ENCODE assay signal across 29 mouse cellular contexts in the genomic region with DNA sequence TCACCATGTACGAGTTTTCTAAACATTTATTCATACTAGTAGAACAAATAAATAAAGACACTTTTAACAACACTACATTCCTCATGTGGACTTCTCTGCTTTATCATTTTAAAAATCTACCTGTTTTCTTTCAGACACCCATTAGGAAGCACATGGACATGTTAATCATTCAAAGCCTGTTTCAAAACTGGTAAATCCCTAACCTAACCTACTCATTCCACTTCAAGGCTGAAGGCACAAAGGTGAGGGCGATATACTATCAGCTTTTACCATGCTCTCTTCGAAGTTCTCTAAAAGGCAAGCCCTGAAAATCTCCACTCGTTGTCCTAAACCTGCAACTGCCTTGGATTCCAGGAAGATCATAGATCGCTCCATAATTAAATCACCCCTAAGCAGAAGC. TPM values are rescaled to one million over a fixed set of nuclear protein-coding genes. Genes with fewer than 3 reads are reported as not detected.
"Had no signal": no experiment of that assay in that cellular context is flagged by ENCODE, and none has a peak within 500 bp of the region (broad histone marks: within the 10 kb centered on the region; RNA-seq: fewer than 3 reads in every experiment).

No protein-coding gene starts in this region.

- H3K4me2 ChIP-seq: heart, embryonic 11.5 days; heart, embryonic 13.5 days; heart, embryonic 15.5 days; hindbrain, embryonic 12.5 days; hindbrain, embryonic 14.5 days; intestine, embryonic 15.5 days; limb, embryonic 12.5 days; liver, embryonic 11.5 days; liver, embryonic 13.5 days; liver, embryonic 15.5 days had no signal

- H3K27me3 ChIP-seq: intestine, embryonic 15.5 days; liver, embryonic 13.5 days had no signal

- H3K4me1 ChIP-seq: heart, embryonic 13.5 days; heart, embryonic 15.5 days; hindbrain, embryonic 10.5 days; hindbrain, embryonic 12.5 days; intestine, embryonic 15.5 days; limb, embryonic 10.5 days; limb, embryonic 12.5 days; liver, embryonic 13.5 days; liver, embryonic 15.5 days had no signal

- H3K27ac ChIP-seq: heart, adult 2 months; heart, embryonic 13.5 days; heart, embryonic 15.5 days; hindbrain, embryonic 10.5 days; hindbrain, embryonic 12.5 days; hindbrain, embryonic 14.5 days; intestine, embryonic 15.5 days; kidney, postnatal 0 days; layer of hippocampus, adult 2 months; left cerebral cortex, adult 2 months; limb, embryonic 10.5 days; limb, embryonic 12.5 days; liver, embryonic 13.5 days; liver, embryonic 15.5 days had no signal

- DNase-seq: forebrain, postnatal 0 days; gastrocnemius, postnatal 14 days; gastrocnemius, postnatal 36 days; heart, adult 11 months; heart, adult 2 months; heart, postnatal 14 days; heart, postnatal 4 days; liver; liver, embryonic 13.5 days; liver, postnatal 0 days had no signal

- ATAC-seq: forebrain, postnatal 0 days; hindbrain, embryonic 16.5 days; inflammation-experienced regulatory T-cells, adult 6 months; intestine, embryonic 15.5 days; intestine, postnatal 0 days; liver, postnatal 0 days had no signal

- H3K4me3 ChIP-seq: heart, adult 2 months; heart, embryonic 13.5 days; heart, embryonic 15.5 days; hindbrain, embryonic 10.5 days; hindbrain, embryonic 12.5 days; intestine, embryonic 15.5 days; layer of hippocampus, adult 2 months; left cerebral cortex, adult 2 months; limb, embryonic 10.5 days; limb, embryonic 12.5 days; liver, embryonic 13.5 days; liver, embryonic 15.5 days had no signal

- H3K9me3 ChIP-seq: heart, embryonic 13.5 days; heart, embryonic 15.5 days; hindbrain, embryonic 10.5 days; hindbrain, embryonic 12.5 days; intestine, embryonic 15.5 days; limb, embryonic 10.5 days; limb, embryonic 12.5 days; liver, embryonic 13.5 days; liver, embryonic 15.5 days had no signal

- H3K36me3 ChIP-seq: heart, embryonic 13.5 days; heart, embryonic 15.5 days; hindbrain, embryonic 10.5 days; hindbrain, embryonic 12.5 days; intestine, embryonic 15.5 days; limb, embryonic 10.5 days; limb, embryonic 12.5 days; liver, embryonic 13.5 days; liver, embryonic 15.5 days had no signal

- H3K9ac ChIP-seq: forebrain, postnatal 0 days; heart, embryonic 13.5 days; heart, embryonic 15.5 days; hindbrain, embryonic 12.5 days; hindbrain, embryonic 14.5 days; intestine, embryonic 15.5 days; limb, embryonic 12.5 days; liver, embryonic 13.5 days; liver, embryonic 15.5 days; liver, postnatal 0 days had no signal

RNA-seq across cellular contexts. Expression of a gene that starts 8.2 kb away (rescaled TPM):
- polyA plus RNA-seq: forebrain, postnatal 0 days; heart, adult 2 months; heart, embryonic 11.5 days; heart, embryonic 13.5 days; heart, embryonic 15.5 days; heart, postnatal 0 days; hindbrain, embryonic 10.5 days; hindbrain, embryonic 12.5 days; hindbrain, embryonic 14.5 days; hindbrain, embryonic 16.5 days; inflammation-experienced regulatory T-cells, adult 6 months; intestine, embryonic 15.5 days; intestine, postnatal 0 days; kidney, postnatal 0 days; limb, embryonic 10.5 days; limb, embryonic 12.5 days; limb, embryonic 14.5 days; liver, embryonic 11.5 days; liver, embryonic 13.5 days; liver, embryonic 15.5 days; liver, postnatal 0 days had no signal
